Mouse (Mus musculus) left cerebral cortex, postnatal 4 days (tissue): ENCODE results near the gene Btbd8. TPM values are rescaled to one million over a fixed set of nuclear protein-coding genes. Genes with fewer than 3 reads are reported as not detected.
A peak's percentile ranks its signal among the peaks of the same experiment; 100 is the strongest.

Experiments used
- DNase-seq: peaks from one replicate; pipeline ENCODE4 v3.0.0-alpha.2; 2022
- intact Hi-C: fragments of 180-260 bp; cut with DNase I; formaldehyde crosslinking; loops from one replicate; pipeline ENCODE4 v1.15.1; 2025
- total RNA-seq, 2 experiments: library from RNA; stranded (reverse); gene quantifications; 2 replicates each; pipeline ENCODE4 v1.2.3; 2021

The Btbd8 gene
- 10 to 100 TPM; 61.9 to 64.8 TPM for total RNA-seq

DNA sequence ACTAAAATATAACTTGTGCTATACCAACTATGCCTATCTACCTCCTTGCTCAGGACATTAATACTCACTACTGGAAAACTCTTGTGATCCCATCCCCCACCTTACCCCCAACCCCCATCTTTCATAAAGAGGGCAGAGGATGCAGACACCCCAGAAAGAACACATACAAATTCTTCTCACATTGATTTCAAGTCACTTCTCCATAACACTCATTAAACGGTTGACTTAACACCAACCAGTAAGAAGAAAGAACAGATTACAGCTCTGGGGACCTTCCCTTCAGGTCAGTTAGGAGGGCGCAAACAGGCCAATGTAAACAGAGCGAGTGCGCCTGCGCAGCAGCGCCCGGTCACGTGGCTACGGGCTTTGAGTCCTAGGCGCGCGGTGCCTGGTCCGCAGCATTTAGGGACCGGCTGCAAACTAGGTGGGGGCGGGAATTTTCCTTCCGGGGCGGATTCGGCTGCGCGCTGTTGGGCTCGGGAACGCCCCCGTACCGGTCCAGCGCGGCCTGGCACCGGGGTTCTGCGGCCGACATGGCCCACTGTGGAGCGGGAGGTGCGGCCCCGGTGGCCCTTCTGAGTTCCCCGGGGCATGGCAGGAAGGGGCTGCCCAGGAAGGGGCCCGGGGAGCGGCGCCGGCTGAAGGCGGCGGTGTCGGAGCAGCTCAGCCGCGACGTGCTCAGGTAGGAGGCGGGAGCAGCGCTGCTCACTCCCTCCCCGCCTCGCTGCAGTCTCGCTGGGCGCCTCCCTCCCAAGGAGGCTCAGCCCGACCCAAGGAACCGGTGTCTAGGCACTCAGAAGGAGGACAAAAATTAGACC is at the start of gene Btbd8:
TSS of gene Btbd8 (plus strand) at position 534 of the 818 bp plus-strand sequence.
- DNase-seq: peak; percentile 97
- intact Hi-C loops: no loop called here

GRCm38 (mm10) chr5:107389373-107389772 is 48.4 kb upstream of the Btbd8 start:
- intact Hi-C loops: no loop called here
- no peak for DNase-seq

- intact Hi-C loops: no loop called here
- DNase-seq: no peak
Observed at GRCm38 (mm10) chr5:107394437-107394836, 43.4 kb upstream of the Btbd8 start.

- intact Hi-C loops: no loop called here
- no peak for DNase-seq
Observed at GRCm38 (mm10) chr5:107402436-107402835, 35.4 kb upstream of the Btbd8 start, which contains the start of gene Ephx4. Gene Ephx4 (plus strand): TSS chr5:107402736.

DNA sequence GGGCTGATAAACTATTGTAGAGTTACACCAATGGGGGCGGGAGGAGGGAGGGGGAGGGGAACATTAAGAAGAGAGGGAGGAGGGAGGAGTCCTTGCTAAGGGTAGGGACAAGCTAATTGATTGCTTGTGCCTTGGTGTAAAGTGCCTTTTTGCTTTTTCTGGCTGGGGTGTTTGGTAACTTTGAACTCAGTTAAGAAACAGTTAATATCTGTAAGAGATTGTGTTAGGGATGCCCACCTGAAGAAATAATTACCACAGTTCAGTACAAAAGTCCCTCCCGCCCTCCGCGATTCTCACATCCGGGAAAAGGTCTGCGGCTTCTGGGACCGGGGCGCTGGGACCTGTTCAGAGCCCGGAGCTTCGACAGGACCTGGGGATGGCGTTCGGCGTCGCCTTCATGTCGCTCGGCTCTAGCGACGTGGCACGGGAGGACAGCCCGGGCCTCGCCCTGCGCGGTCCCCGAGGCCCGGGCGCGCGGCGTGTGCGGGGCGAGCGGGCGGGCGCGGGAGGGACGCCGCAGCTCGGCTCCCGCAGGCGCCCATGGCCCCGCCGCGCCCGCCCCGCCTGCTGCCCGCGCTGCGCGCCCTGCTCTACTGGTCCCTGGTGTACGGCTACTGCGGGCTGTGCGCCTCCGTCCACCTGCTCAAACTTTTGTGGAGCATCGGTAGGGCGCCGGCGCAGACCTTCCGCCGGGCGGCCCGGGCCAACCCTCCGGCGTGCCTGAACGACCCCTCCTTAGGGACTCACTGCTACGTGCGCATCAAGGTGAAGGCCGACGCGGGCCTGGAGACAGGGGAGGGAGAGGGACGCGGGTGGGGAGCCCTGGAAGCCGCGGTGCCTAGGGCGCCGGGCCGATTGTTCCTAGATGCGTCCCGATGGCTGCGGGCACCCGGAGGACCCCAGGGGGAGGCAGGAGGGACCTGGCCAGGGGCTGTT is 34.5 kb upstream of the Btbd8 start:
- intact Hi-C loops: no loop called here
- DNase-seq: peak; percentile 15

GRCm38 (mm10) chr5:107403947-107404684 is 33.7 kb upstream of the Btbd8 start:
- intact Hi-C loops: no loop called here
- no peak for DNase-seq

- no peak for DNase-seq
- intact Hi-C loops: no loop called here
Observed at GRCm38 (mm10) chr5:107405361-107405760, 32.4 kb upstream of the Btbd8 start.

DNA sequence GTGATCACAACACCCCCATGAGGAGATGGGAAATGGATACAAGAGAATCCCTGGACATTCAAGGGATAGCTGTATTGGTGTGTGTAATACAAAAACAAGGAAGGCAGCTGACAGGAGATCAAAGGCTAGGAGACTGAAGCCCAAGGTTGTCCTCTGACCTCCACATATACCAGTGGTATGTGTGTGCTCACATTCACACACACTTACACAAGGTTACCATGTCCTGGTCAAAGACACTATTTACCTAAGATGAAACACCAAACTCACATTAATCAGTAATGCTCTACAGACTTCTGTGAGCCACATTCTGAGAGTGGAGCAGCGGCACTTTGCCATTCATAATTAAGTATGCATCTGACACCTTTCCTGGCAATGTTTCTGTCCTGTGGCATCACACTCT is 27.5 kb upstream of the Btbd8 start:
- no peak for DNase-seq
- intact Hi-C loops: no loop called here

DNA sequence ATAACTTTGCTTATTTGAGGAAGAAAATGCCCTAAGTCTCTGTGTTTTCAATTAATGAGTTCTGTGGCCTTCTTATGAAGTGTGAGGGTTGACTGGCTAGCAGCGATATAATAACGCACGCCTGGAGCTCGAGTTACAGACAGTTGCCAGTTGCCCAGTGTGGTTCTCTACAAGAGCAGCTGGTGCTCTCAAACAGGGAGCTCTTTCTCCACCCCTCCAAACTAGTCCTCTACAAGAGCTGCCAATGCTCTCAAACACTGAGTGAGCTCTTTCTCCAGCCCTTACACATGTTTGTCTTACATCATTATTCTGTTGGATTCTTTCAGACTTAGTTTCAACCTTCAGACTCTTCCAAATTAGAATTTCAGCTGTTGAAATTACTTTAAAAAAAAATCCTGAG is 26.5 kb upstream of the Btbd8 start:
- no peak for DNase-seq
- intact Hi-C loops: no loop called here

GRCm38 (mm10) chr5:107412285-107412684 is 25.5 kb upstream of the Btbd8 start:
- intact Hi-C loops: no loop called here
- no peak for DNase-seq

GRCm38 (mm10) chr5:107415098-107415497 is 22.7 kb upstream of the Btbd8 start:
- no peak for DNase-seq
- intact Hi-C loops: no loop called here

DNA sequence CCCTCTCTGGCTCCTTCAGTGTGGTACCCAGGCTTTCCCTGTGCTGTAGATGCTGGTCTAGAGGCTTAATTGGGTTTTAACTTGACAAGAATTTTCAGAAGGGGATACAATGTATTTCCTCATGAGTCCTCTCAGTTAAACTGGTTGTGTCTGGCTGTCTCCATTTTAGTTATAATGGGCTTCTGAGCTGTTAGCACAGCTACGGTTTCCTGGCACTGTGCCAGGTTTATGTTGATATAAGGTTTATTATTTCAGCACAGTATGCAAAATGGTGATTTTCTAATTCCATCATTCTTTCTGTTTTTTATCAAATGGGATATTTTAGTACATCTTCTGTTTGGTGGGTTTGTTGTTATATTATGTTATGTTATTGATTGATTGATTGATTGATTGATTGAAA is 16.1 kb upstream of the Btbd8 start:
- intact Hi-C loops: no loop called here
- no peak for DNase-seq

DNA sequence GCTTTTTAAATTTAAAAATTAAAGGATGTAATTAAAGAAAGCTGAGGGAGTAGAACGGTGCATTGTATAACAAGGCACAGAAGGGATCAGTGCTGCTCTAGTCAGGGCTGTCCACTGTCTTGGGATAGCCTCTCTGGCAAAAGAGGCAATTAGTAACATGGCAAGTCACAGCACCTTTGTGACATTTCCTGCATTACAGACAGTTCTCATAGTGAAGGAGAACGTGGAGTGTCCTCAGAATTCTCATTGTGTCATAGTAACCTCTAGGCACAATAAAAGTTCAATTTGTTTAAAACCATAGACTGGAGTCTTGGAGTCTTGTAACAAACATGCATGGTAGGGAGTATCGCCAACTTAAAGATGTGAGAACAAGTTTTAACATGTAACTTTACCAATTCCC is 6.5 kb upstream of the Btbd8 start, which contains the start of gene Lpcat2b:
TSS of gene Lpcat2b (plus strand) at position 301 of the 400 bp plus-strand sequence.
- intact Hi-C loops: no loop called here
- DNase-seq: no peak

GRCm38 (mm10) chr5:107434001-107434400 is 3.8 kb upstream of the Btbd8 start:
- DNase-seq: no peak
- intact Hi-C loops: no loop called here

DNA sequence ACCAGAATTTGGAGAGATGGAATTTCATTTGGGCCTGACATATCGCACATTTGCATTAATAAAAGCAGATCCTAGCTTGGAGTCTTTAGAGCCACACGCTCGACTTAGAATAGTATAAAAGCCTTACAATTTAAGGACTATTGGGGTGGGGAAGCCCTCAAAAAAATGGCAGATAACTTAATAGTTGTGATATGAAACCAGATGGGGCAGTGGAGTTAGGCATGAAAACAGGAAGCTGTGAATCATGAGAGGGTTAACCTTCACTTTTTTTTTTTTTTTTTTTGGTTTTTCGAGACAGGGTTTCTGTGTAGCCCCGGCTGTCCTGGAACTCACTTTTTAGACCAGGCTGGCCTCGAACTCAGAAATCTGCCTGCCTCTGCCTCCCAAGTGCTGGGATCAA is 1.6 kb upstream of the Btbd8 start:
- intact Hi-C loops: no loop called here
- DNase-seq: no peak

- intact Hi-C loops: no loop called here
- no peak for DNase-seq
Observed at GRCm38 (mm10) chr5:107436587-107437209, 1.1 kb upstream of the Btbd8 start.

- intact Hi-C loops: no loop called here
- DNase-seq: no peak
Observed at GRCm38 (mm10) chr5:107438353-107438752, 556 bp downstream of the Btbd8 start.

- DNase-seq: no peak
- intact Hi-C loops: no loop called here
Observed at GRCm38 (mm10) chr5:107441881-107442280, 4.1 kb downstream of the Btbd8 start.

GRCm38 (mm10) chr5:107444251-107444650 is 6.5 kb downstream of the Btbd8 start:
- no peak for DNase-seq
- intact Hi-C loops: no loop called here

GRCm38 (mm10) chr5:107447977-107448376 is 10.2 kb downstream of the Btbd8 start:
- intact Hi-C loops: no loop called here
- no peak for DNase-seq
